Mouse (Mus musculus) MEL (cell line): Measurements from ENCODE around the gene Gm20388. TPM values are rescaled to one million over a fixed set of nuclear protein-coding genes. Genes with fewer than 3 reads are reported as not detected.

Experiments
- DNase-seq: peaks from one replicate; pipeline ENCODE4 v3.0.0; 2011; ENCODE audit warnings: low read depth, low spot score
- H3K27ac ChIP-seq: 2 replicates; pipeline ENCODE4 v1.5.1; 2012; ENCODE audit warnings: low read depth, mild to moderate bottlenecking, control low read depth, low read length, moderate library complexity; ENCODE audit not compliant: control insufficient read depth
- H3K27me3 ChIP-seq, 2 experiments: fragments of 150-350 bp in 1 of 2; sonication (generic) in 1 of 2; 2 replicates each; pipeline ENCODE4 v1.6.1; 2012; ENCODE audit warnings: low read length in 2 of 2, mild to moderate bottlenecking in 2 of 2, improper control_type of control experiment in 1 of 2, moderate library complexity in 1 of 2; ENCODE audit not compliant: insufficient read depth in 2 of 2, control insufficient read depth in 1 of 2
- H3K36me3 ChIP-seq, 2 experiments: 2 replicates each; pipeline ENCODE4 v1.6.1; 2012 to 2014; ENCODE audit warnings: low read length in 2 of 2, improper control_type of control experiment in 1 of 2, inconsistent platforms in 1 of 2, mild to moderate bottlenecking in 1 of 2; ENCODE audit not compliant: insufficient read depth in 2 of 2, control insufficient read depth in 1 of 2
- H3K4me1 ChIP-seq, 2 experiments: fragments of 150-350 bp in 1 of 2; sonication (generic) in 1 of 2; 2 replicates each; pipeline ENCODE4 v1.6.1; 2012; ENCODE audit warnings: low read length in 2 of 2, improper control_type of control experiment in 1 of 2, mild to moderate bottlenecking in 1 of 2; ENCODE audit not compliant: insufficient read depth in 2 of 2, control insufficient read depth in 1 of 2
- H3K4me3 ChIP-seq, 2 experiments: fragments of 150-350 bp in 1 of 2; sonication (generic) in 1 of 2; 2 replicates each; pipeline ENCODE4 v1.5.1; 2012; ENCODE audit warnings: low read depth in 2 of 2, low read length in 2 of 2, mild to moderate bottlenecking in 2 of 2, moderate library complexity in 2 of 2, control low read depth in 1 of 2, improper control_type of control experiment in 1 of 2; ENCODE audit not compliant: control insufficient read depth in 1 of 2, insufficient read depth in 1 of 2
- H3K79me2 ChIP-seq: 2 replicates; pipeline ENCODE4 v1.6.1; 2012; ENCODE audit warnings: mild to moderate bottlenecking, low read length, moderate library complexity; ENCODE audit not compliant: control insufficient read depth, poor library complexity, insufficient read depth
- H3K9ac ChIP-seq: 2 replicates; pipeline ENCODE4 v1.6.1; 2012; ENCODE audit warnings: low read depth, mild to moderate bottlenecking, control low read depth, low read length, moderate library complexity; ENCODE audit not compliant: control insufficient read depth, poor library complexity, severe bottlenecking
- H3K9me3 ChIP-seq: fragments of 150-350 bp; sonication (generic); replicated peaks from 2 replicates; pipeline ENCODE4 v1.6.1; 2012; ENCODE audit warnings: mild to moderate bottlenecking, low read length, improper control_type of control experiment, moderate library complexity; ENCODE audit not compliant: insufficient read depth
- CHD1 ChIP-seq: IDR thresholded peaks from 2 replicates; pipeline ENCODE4 v1.6.1; 2012; ENCODE audit warnings: low read depth, mild to moderate bottlenecking, inconsistent platforms, low read length, improper control_type of control experiment
- CTCF ChIP-seq, 3 experiments: IDR thresholded peaks in 2 of 3; conservative IDR thresholded peaks in 1 of 3; 2 replicates each; pipeline ENCODE4 v1.5.1; 2011 to 2012; ENCODE audit warnings: low read length in 3 of 3, low read depth in 2 of 3, mild to moderate bottlenecking in 2 of 3, improper control_type of control experiment in 1 of 3, inconsistent platforms in 1 of 3, mixed read lengths in 1 of 3, moderate library complexity in 1 of 3; ENCODE audit not compliant: control insufficient read depth in 1 of 3, insufficient read depth in 1 of 3, poor library complexity in 1 of 3, severe bottlenecking in 1 of 3
- E2F4 ChIP-seq: IDR thresholded peaks from 2 replicates; pipeline ENCODE4 v1.6.1; 2011; ENCODE audit warnings: low read depth, low read length, improper control_type of control experiment, borderline replicate concordance
- ELF1 ChIP-seq: IDR thresholded peaks from 2 replicates; pipeline ENCODE4 v1.6.1; 2014; ENCODE audit warnings: low read depth, mild to moderate bottlenecking, inconsistent platforms, low read length, improper control_type of control experiment, moderate library complexity
- ETS1 ChIP-seq: IDR thresholded peaks from 2 replicates; pipeline ENCODE4 v1.6.1; 2012; ENCODE audit warnings: low read depth, mild to moderate bottlenecking, inconsistent platforms, low read length, improper control_type of control experiment, moderate library complexity
- HCFC1 ChIP-seq: IDR thresholded peaks from 2 replicates; pipeline ENCODE4 v1.6.1; 2012; ENCODE audit warnings: low read depth, mild to moderate bottlenecking, inconsistent platforms, low read length, improper control_type of control experiment, moderate library complexity
- MAX ChIP-seq: IDR thresholded peaks from 2 replicates; pipeline ENCODE4 v1.6.1; 2011; ENCODE audit warnings: low read length, improper control_type of control experiment
- MAZ ChIP-seq: IDR thresholded peaks from 2 replicates; pipeline ENCODE4 v1.6.1; 2012; ENCODE audit warnings: low read depth, mild to moderate bottlenecking, inconsistent platforms, low read length, improper control_type of control experiment
- MXI1 ChIP-seq: IDR thresholded peaks from 2 replicates; pipeline ENCODE4 v1.6.1; 2011; ENCODE audit warnings: mild to moderate bottlenecking, low read depth, low read length, improper control_type of control experiment
- MYB ChIP-seq: IDR thresholded peaks from 2 replicates; pipeline ENCODE4 v1.6.1; 2011; ENCODE audit warnings: mild to moderate bottlenecking, low read depth, low read length, improper control_type of control experiment
- MYC ChIP-seq: IDR thresholded peaks from 2 replicates; pipeline ENCODE4 v1.6.1; 2011; ENCODE audit warnings: low read depth, mild to moderate bottlenecking, low read length, improper control_type of control experiment, moderate library complexity
- NELFE ChIP-seq: IDR thresholded peaks from 2 replicates; pipeline ENCODE4 v1.6.1; 2011; ENCODE audit warnings: low read depth, low read length, improper control_type of control experiment
- POLR2A ChIP-seq, 2 experiments: IDR thresholded peaks; 2 replicates each; pipeline ENCODE4 v1.6.1; 2011 to 2012; ENCODE audit warnings: low read length in 2 of 2, mild to moderate bottlenecking in 2 of 2, control low read depth in 1 of 2, improper control_type of control experiment in 1 of 2, low read depth in 1 of 2, moderate library complexity in 1 of 2; ENCODE audit not compliant: control insufficient read depth in 1 of 2, insufficient read depth in 1 of 2, poor library complexity in 1 of 2
- POLR2AphosphoS2 ChIP-seq: IDR thresholded peaks from 2 replicates; pipeline ENCODE4 v1.6.1; 2011; ENCODE audit warnings: low read length, improper control_type of control experiment
- POLR2AphosphoS5 ChIP-seq: IDR thresholded peaks from 2 replicates; pipeline ENCODE4 v1.6.1; 2012; ENCODE audit warnings: low read depth, borderline replicate concordance, mild to moderate bottlenecking, inconsistent platforms, low read length, moderate library complexity, mixed read lengths
- RAD21 ChIP-seq: IDR thresholded peaks from 2 replicates; pipeline ENCODE4 v1.6.1; 2011; ENCODE audit warnings: mild to moderate bottlenecking, low read depth, low read length, improper control_type of control experiment
- RCOR1 ChIP-seq: IDR thresholded peaks from 2 replicates; pipeline ENCODE4 v1.6.1; 2012; ENCODE audit warnings: low read depth, mild to moderate bottlenecking, inconsistent platforms, low read length, improper control_type of control experiment
- SIN3A ChIP-seq: IDR thresholded peaks from 2 replicates; pipeline ENCODE4 v1.6.1; 2012; ENCODE audit warnings: low read length, improper control_type of control experiment, inconsistent platforms
- SMC3 ChIP-seq: IDR thresholded peaks from 2 replicates; pipeline ENCODE4 v1.6.1; 2011; ENCODE audit warnings: low read depth, low read length, improper control_type of control experiment
- TAL1 ChIP-seq: IDR thresholded peaks from 2 replicates; pipeline ENCODE4 v1.6.1; 2012; ENCODE audit warnings: mild to moderate bottlenecking, inconsistent platforms, low read length, moderate library complexity, mixed read lengths
- TBP ChIP-seq: IDR thresholded peaks from 2 replicates; pipeline ENCODE4 v1.8.0; 2011; ENCODE audit warnings: low read depth, low read length, improper control_type of control experiment
- TCF12 ChIP-seq: IDR thresholded peaks from 2 replicates; pipeline ENCODE4 v1.6.1; 2014; ENCODE audit warnings: low read depth, mild to moderate bottlenecking, inconsistent platforms, low read length, improper control_type of control experiment, moderate library complexity
- UBTF ChIP-seq: IDR thresholded peaks from 2 replicates; pipeline ENCODE4 v1.6.1; 2012; ENCODE audit warnings: low read depth, mild to moderate bottlenecking, inconsistent platforms, low read length, improper control_type of control experiment, moderate library complexity, borderline replicate concordance; ENCODE audit not compliant: insufficient read depth
- USF1 ChIP-seq: IDR thresholded peaks from 2 replicates; pipeline ENCODE4 v1.6.1; 2014; ENCODE audit warnings: low read depth, mild to moderate bottlenecking, inconsistent platforms, low read length, improper control_type of control experiment, moderate library complexity
- USF2 ChIP-seq, 2 experiments: IDR thresholded peaks; 2 replicates each; pipeline ENCODE4 v1.6.1; 2011 to 2012; ENCODE audit warnings: improper control_type of control experiment in 2 of 2, low read length in 2 of 2, borderline replicate concordance in 1 of 2, inconsistent platforms in 1 of 2, low read depth in 1 of 2, mild to moderate bottlenecking in 1 of 2; ENCODE audit not compliant: insufficient read depth in 1 of 2
- ZC3H11A ChIP-seq: IDR thresholded peaks from 2 replicates; pipeline ENCODE4 v1.6.1; 2012; ENCODE audit warnings: low read depth, mild to moderate bottlenecking, inconsistent platforms, low read length, improper control_type of control experiment
- ZKSCAN1 ChIP-seq: IDR thresholded peaks from 2 replicates; pipeline ENCODE4 v1.6.1; 2012; ENCODE audit warnings: low read depth, mild to moderate bottlenecking, inconsistent platforms, low read length, improper control_type of control experiment, moderate library complexity
- ZNF384 ChIP-seq: IDR thresholded peaks from 2 replicates; pipeline ENCODE4 v1.6.1; 2012; ENCODE audit warnings: low read depth, mild to moderate bottlenecking, inconsistent platforms, low read length, improper control_type of control experiment
- polyA plus RNA-seq, 2 experiments: library from polyadenylated mRNA; stranded (reverse) in 1 of 2; unstranded in 1 of 2; fragments of >175 nt in 1 of 2; fragments of >200 nt in 1 of 2; gene quantifications; 2 replicates each; pipeline versions ENCODE4 v1.2.1 to v1.2.4; 2012; ENCODE audit warnings: low replicate concordance in 2 of 2, low read depth in 1 of 2; ENCODE audit not compliant: insufficient read length in 2 of 2, insufficient read depth in 1 of 2, missing spikeins in 1 of 2
- total RNA-seq: library from RNA; depleted of rRNA; stranded (reverse); fragments of 300-350 nt; gene quantifications from 2 replicates; pipeline ENCODE4 v1.2.3, GENCODE M21; 2012

Gene Gm20388
- total and polyA plus RNA-seq, 3 experiments, result 11.1 to 17.8 TPM; not detected in 1

- Histone ChIP-seq H3K27me3 (no peaks in the 10 kb centered on the region), H3K4me3 (no peak overlapping the region), H3K9ac (no peak overlapping the region)
- DNase-seq, result no peak
- TF ChIP-seq MAZ, result no peak
- TF ChIP-seq UBTF, result no peak
- TF ChIP-seq SMC3, result no peak
- no peak for TF ChIP-seq TAL1
- no peak for TF ChIP-seq ZKSCAN1
- no peak for TF ChIP-seq USF1
- TF ChIP-seq E2F4, result no peak
- no peak for TF ChIP-seq CHD1
- TF ChIP-seq HCFC1, result no peak
- TF ChIP-seq TCF12, result no peak
- no peak for TF ChIP-seq TBP
- no peak for TF ChIP-seq MYB
- TF ChIP-seq NELFE, result no peak
- no peak for TF ChIP-seq RAD21
- no peak for TF ChIP-seq RCOR1
- TF ChIP-seq, all 39 proteins: peak for 0
- no peaks in the 10 kb centered on the region; a peak in 1 of 4 replicates for H3K36me3 ChIP-seq
- no peaks in the 10 kb centered on the region for H3K79me2 ChIP-seq
- H3K9me3 ChIP-seq, result no peaks in the 10 kb centered on the region
- no peak overlapping the region for H3K27ac ChIP-seq
- no peaks in the 10 kb centered on the region for H3K4me1 ChIP-seq
Measured at GRCm38 (mm10) chr8:123342253-123342652, 3431.6 kb downstream of the Gm20388 start.

GRCm38 (mm10) chr8:123342911-123343310 lies 3432.3 kb downstream of the Gm20388 start:
- Histone ChIP-seq H3K4me3 (no peak overlapping the region), H3K79me2 (no peaks in the 10 kb centered on the region), H3K27ac (no peak overlapping the region), H3K9ac (no peak overlapping the region), H3K36me3 (no peaks in the 10 kb centered on the region; a peak in 1 of 4 replicates), H3K4me1 (no peaks in the 10 kb centered on the region), H3K27me3 (no peaks in the 10 kb centered on the region), H3K9me3 (no peaks in the 10 kb centered on the region)
- TF ChIP-seq USF2 (IDR thresholded peaks at IDR 0.05; ENCODE audit: borderline replicate concordance in 1 of 2, insufficient read depth in 1 of 2, low read depth in 1 of 2, low read length in 2 of 2) (no peak), SIN3A (no peak), CTCF (IDR thresholded peaks at IDR 0.05 in 2 of 3, conservative IDR thresholded peaks at IDR 0.05 in 1 of 3; ENCODE audit: control insufficient read depth in 1 of 3, insufficient read depth in 1 of 3, low read depth in 2 of 3, low read length in 3 of 3, poor library complexity in 1 of 3, severe bottlenecking in 1 of 3) (no peak), TCF12 (no peak), MYB (no peak), POLR2AphosphoS2 (no peak), ZNF384 (no peak), UBTF (no peak), POLR2AphosphoS5 (no peak), ELF1 (no peak), MYC (no peak), ETS1 (no peak), MXI1 (no peak), MAX (no peak), ZC3H11A (no peak), POLR2A (IDR thresholded peaks at IDR 0.05; ENCODE audit: control insufficient read depth in 1 of 2, insufficient read depth in 1 of 2, low read depth in 1 of 2, low read length in 2 of 2, poor library complexity in 1 of 2) (no peak), RCOR1 (no peak), E2F4 (no peak)
- DNase-seq, result no peak
